Mouse (Mus musculus) stomach, postnatal 0 days (tissue): ENCODE results near the gene Rps27rt.

Experiments used
- CTCF ChIP-seq: IDR thresholded peaks from 2 replicates; pipeline ENCODE4 v1.5.1; 2016; ENCODE audit warnings: antibody characterized with exemption, low read depth, mild to moderate bottlenecking, moderate library complexity
- EP300 ChIP-seq: optimal IDR thresholded peaks from 2 replicates; pipeline ENCODE3; 2016; ENCODE audit warnings: antibody characterized with exemption

- TF ChIP-seq CTCF (peak; percentile 13; the same call in 1 of the 2 replicates), EP300 (no peak)
These were observed 48.3 kb downstream of the Rps27rt start for GRCm38 (mm10) chr9:114934231-114934630.
